Mouse (Mus musculus) lung, adult 2 months (tissue): ENCODE results near the gene Cd48. TPM values are rescaled to one million over a fixed set of nuclear protein-coding genes. Genes with fewer than 3 reads are reported as not detected.
"Not testable (repeated sequence)": the region's sequence is repeated elsewhere in the genome, so short reads cannot be mapped to it uniquely, and the experiment has no call there.

ENCODE experiments used
- DNase-seq: peaks from one replicate; pipeline ENCODE4 v3.0.0; 2022
- H3K4me1 ChIP-seq: fragments of 200-500 bp; 2 replicates; pipeline ENCODE4 v1.6.1; 2011; ENCODE audit warnings: low read length; ENCODE audit not compliant: control insufficient read depth, insufficient read depth
- H3K4me3 ChIP-seq: fragments of 200-500 bp; replicated peaks from 2 replicates; pipeline ENCODE3; 2011; ENCODE audit warnings: low read depth, mild to moderate bottlenecking, control low read depth, low read length; ENCODE audit errors: extremely low read depth
- CTCF ChIP-seq: fragments of 200-500 bp; IDR thresholded peaks from 2 replicates; pipeline ENCODE4 v1.5.1; 2011; ENCODE audit warnings: mild to moderate bottlenecking, low read length, control low read depth; ENCODE audit not compliant: insufficient read depth
- POLR2A ChIP-seq: fragments of 200-500 bp; IDR thresholded peaks from 2 replicates; pipeline ENCODE4 v1.6.1; 2011; ENCODE audit warnings: low read depth, mild to moderate bottlenecking, control low read depth, low read length, borderline replicate concordance; ENCODE audit errors: extremely low read depth
- WGBS: fragments of 180-500 bp; shearing (Covaris S2); methylation state at CpG from one replicate; pipeline ENCODE4 v1.1.7; 2018; 5-methylcytosine and 5-hydroxymethylcytosine counted together
- polyA plus RNA-seq: library from polyadenylated mRNA; depleted of rRNA; stranded (reverse); fragments of >200 nt; gene quantifications from 2 replicates; pipeline ENCODE4 v1.2.3, GENCODE M21; 2012

Gene Cd48
- polyA plus RNA-seq, 1 experiment = 14.4 TPM

DNA sequence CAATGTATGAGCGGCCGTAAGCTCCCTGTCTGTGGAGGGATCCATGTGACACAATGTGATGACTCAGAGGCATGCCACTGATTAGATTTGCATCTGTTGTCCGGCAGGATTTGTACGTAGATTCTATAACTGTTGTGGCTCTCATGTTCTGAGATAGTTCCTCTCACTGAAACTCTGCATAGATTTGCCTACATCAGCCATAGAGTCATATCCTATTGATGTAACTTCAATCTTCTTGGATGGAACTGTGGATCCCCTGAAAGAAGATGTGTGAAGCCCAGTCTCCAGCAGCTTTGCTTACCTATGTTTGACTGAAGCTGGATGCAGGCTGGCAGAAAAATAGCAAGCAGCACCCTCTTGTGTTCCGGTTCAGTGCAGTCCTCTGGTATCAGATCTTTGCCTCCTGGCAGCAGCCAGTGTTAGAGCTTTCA lies 23.2 kb upstream of the Cd48 start:
- no peak for DNase-seq
- no peak overlapping the region for H3K4me3 ChIP-seq
- no peaks in the 10 kb centered on the region for H3K4me1 ChIP-seq
- TF ChIP-seq CTCF = no peak
- no peak for TF ChIP-seq POLR2A
- WGBS = 41% methylated on average over 5 of the region's 5 CpGs

DNA sequence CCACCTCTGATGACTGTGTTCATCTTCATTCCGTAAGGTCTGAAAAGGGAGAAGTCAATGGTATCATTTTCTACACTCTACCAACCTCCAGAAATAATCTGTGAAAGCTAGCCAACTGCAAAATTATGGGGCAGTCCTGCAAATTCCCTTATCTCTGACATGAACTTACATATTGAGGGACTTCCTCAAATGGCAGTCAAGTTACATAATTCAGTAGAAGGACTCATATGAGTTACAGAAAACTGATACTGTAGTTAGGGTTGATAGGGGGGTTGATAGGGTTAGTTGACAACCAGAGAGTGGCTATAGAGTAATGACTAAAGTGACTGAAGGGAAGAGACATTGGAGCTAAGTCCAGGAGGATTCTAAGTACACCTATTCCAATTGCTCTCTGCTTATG lies 21.4 kb upstream of the Cd48 start:
- Histone ChIP-seq H3K4me3 (no peak overlapping the region), H3K4me1 (no peaks in the 10 kb centered on the region)
- 83% methylated on average over 1 of the region's 1 CpGs for WGBS
- no peak for DNase-seq
- no peak for TF ChIP-seq POLR2A
- no peak for TF ChIP-seq CTCF

DNA sequence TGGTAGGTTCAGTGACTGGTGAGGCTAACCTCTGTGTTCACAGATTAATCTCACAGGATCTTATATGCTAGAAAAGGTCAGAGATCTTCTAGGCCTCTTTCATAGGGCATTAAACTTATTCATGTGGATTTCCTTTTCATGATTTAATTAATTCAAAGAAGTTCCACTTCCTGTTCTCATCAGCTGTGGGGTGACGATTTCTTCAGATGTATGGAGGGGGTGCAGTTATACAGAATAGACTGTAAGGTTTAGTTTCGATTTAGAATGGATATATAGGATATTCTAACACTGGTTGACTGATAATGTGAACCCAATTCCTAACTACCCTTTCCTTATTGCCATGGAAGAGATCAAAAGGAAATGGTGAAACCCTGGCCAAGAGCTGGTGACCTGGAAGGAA lies 20.3 kb upstream of the Cd48 start:
- WGBS = 59% methylated on average over 2 of the region's 2 CpGs
- TF ChIP-seq POLR2A (no peak), CTCF (no peak)
- no peak for DNase-seq
- no peak overlapping the region for H3K4me3 ChIP-seq
- H3K4me1 ChIP-seq = no peaks in the 10 kb centered on the region

DNA sequence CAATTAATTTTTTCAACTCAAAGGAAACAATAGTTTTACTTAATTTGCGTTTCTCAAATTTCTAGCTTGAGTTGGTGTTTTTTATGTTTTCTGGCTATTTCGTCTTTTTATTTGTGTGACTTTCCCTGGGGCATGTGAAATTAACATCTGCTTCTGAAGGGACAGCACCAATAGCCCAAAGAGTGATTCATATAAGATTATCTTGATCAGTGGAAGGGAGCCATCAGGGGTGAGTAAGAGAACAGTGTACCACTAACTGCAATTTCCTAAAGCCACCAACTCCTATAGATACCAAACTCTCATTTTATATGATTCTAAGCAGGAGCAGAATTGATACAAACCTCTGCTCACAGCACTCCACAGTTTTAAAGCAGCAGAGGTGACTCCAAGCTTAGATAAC lies 18.1 kb upstream of the Cd48 start:
- no peak overlapping the region for H3K4me3 ChIP-seq
- WGBS = 90% methylated on average over 2 of the region's 2 CpGs
- DNase-seq = no peak
- no peak for TF ChIP-seq POLR2A
- no peak for TF ChIP-seq CTCF
- no peaks in the 10 kb centered on the region for H3K4me1 ChIP-seq

DNA sequence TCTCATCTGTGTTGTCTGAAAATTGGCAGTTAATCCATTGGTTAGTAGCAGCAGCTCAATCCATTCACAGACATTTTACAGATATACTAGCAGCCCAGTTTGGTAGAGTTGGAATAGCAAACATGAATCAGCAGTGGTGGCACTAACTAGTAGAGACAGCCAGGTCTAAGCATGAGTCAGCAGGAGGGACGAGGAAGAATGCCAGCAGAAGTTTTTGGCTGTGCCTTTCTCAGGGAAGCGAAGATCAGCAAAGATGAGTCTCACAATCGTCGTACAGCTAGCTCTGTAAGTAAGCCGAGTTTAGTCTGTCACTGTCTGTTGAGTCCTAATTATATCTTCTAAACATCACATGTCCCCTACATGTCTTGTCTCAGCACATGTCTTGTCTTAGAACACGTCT lies 15.5 kb upstream of the Cd48 start:
- H3K4me1 ChIP-seq = no peaks in the 10 kb centered on the region
- H3K4me3 ChIP-seq = no peak overlapping the region
- 80% methylated on average over 6 of the region's 6 CpGs for WGBS
- TF ChIP-seq CTCF (no peak), POLR2A (no peak)
- DNase-seq = no peak

DNA sequence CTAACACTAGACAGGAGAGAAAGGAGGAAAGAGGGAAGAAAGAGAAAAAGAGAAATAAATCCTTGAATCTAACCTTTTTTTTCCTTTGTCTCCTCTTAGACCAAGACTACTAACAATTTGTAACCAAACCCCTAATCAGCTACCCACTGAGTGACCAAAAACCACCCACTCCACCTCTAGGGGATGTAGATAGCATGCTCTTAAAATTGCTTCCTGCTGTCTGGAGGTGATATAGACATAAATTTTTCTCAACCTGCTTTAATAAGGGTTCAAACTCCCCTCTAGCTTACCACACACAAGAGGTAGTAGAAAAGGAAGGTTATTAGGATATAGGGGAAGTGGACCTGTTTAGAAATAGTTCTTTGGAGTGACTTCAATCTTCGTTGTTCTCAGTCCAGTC lies 14.6 kb upstream of the Cd48 start:
- TF ChIP-seq CTCF = no peak
- no peak for TF ChIP-seq POLR2A
- DNase-seq = no peak
- H3K4me1 ChIP-seq = no peaks in the 10 kb centered on the region
- WGBS = 60% methylated on average over 1 of the region's 1 CpGs
- H3K4me3 ChIP-seq = no peak overlapping the region

DNA sequence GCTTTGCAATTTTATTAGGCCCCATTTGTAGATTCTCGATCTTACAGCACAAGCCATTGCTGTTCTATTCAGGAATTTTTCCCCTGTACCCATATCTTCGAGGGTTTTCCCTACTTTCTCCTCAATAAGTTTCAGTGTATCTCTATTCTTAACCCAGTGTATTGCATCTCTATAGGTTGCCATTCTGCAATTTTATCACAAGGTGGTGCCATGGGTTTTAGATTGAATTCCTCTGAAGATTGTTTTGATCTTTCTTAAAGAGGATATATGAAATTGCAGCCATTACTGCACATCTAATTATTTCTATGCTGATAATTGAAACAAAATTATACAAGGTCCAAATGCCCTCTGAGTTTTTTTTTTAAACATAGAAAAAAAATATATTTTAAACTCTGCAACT lies 9.4 kb upstream of the Cd48 start:
- not testable (repeated sequence) for DNase-seq, H3K4me3 ChIP-seq, H3K4me1 ChIP-seq
- WGBS = 72% methylated on average over 2 of the region's 2 CpGs

DNA sequence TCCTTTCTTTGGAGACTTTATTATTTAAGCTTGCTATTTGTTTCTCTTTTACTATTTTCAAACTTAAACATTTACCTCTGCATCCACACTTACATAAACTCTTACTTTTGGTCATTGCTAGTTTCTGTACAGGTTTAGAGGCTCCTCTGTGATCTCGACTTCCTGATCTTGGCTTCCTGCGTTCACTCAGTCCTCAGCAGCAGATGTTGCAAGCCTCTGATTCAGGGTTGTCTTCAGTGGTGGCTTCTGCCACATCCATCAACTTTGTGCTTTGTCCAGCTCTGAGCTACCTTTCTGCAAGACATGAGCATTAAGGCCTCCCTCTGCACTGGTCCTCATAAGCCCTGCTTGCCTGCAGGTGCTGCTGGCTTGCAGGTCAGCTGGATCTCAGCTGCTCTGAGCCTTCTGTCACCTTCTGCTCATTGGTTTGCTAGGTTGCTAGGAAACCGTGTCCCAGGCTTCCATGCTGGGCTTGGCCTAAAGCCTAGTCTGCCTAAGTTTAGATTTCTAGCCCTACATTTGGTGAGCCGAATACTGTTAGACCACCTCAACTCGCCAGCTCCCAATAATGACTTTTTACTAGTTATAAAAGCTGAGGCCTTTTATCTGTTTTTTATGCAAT lies 8.8 kb upstream of the Cd48 start:
- TF ChIP-seq POLR2A = no peak
- WGBS = 63% methylated on average over 5 of the region's 5 CpGs
- Histone ChIP-seq H3K4me3 (no peak overlapping the region), H3K4me1 (no peaks in the 10 kb centered on the region)
- DNase-seq = no peak

DNA sequence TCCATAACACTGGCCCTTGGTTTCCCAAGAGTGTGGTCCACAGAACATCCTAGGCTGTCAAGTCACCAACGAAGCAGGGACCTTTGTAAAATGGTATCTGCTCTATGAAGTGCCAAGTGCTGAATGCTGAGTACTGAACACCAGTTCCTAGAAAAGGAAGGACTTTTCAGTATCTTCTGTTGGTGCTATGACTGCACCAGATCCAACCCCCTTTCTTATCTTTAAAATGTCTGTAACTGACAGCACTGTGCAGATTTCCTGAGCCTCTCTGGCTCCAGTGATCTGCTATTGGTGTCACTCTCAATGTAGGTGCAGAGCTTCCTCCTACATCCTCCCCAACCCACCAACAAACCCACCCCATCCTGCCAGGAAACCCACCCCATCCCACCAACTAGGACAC lies 7.3 kb upstream of the Cd48 start:
- WGBS = 65% methylated on average over 1 of the region's 1 CpGs
- Histone ChIP-seq H3K4me3 (no peak overlapping the region), H3K4me1 (no peaks in the 10 kb centered on the region)
- TF ChIP-seq POLR2A (no peak), CTCF (no peak)
- no peak for DNase-seq

DNA sequence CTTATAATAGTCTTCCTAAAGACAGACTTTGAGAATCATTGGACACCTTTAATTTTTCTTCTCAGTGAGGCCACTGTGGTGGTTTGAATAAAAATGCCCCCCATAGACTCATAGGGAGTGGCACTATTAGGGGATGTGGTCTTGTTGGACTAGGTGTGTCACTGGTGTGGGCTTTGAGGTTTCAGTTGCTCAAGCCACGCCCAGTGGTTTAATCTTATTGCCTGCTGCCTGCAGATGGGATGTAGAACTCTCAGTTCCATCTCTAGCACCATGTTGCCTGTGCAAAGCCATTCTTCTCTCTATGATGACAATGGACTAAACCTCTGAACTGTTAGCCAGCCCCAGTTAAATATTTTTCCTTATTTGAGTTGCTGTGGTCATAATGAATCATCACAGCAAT lies 4.1 kb upstream of the Cd48 start:
- no peak for DNase-seq
- 51% methylated on average over 1 of the region's 1 CpGs for WGBS
- Histone ChIP-seq H3K4me1 (no peaks in the 10 kb centered on the region), H3K4me3 (no peak overlapping the region)
- TF ChIP-seq CTCF (no peak), POLR2A (no peak)

DNA sequence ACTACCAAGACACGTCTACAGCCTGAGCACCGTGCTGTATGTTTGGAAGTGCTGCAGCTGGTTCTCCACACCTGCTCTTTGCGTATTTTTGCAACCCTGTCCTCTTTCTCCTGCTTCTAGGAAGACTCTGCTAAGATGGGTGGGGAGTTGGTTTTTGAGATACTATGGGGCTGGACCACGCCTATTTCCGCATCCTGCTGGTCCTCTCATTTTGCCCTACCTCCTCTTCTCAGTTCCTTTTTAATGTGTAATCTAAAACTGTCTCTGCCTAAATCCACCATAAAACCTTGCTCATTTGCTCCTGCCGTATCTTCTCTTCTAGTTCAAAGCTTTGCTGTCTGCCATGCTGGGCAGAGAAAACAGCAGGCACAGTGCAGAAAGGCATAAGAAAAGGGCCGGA lies 800 bp upstream of the Cd48 start:
- Histone ChIP-seq H3K4me3 (no peak overlapping the region), H3K4me1 (no peaks in the 10 kb centered on the region)
- no peak for DNase-seq
- no peak for TF ChIP-seq POLR2A
- TF ChIP-seq CTCF = no peak
- whole genome bisulfite sequencing = 72% methylated on average over 7 of the region's 7 CpGs
